Comparison of ENCODE assay signal across 29 mouse cellular contexts in the genomic region with DNA sequence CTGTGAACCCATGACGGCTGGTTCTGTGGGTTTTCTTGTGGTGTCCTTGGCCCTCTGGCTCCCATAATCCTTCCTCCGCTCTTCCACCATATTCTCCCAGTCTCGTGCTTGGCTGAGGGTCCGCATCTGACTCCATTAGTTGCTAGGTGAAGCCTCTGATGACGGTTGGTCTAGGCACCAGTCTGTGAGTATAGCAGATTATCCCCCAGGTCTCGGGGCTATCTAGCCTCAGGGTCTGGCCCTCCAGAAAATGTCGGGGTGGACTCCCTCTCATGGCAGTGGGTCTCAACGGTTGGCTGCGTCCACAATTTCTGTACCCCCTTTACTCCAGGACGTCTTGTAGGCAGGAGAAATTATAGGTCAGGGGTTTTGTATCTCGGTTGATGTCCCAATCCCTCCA.
DNase-seq lines count a peak whose midpoint lies in the region; ATAC-seq and TF ChIP-seq lines count a peak whose summit lies in the region.
"Had no signal": no experiment of that assay in that cellular context is flagged by ENCODE, and none has a peak within 500 bp of the region (broad histone marks: within the 10 kb centered on the region; RNA-seq: fewer than 3 reads in every experiment).

No protein-coding gene starts in this region.

- H3K4me3 ChIP-seq in lung, embryonic 14.5 days (ENCODE audit: low read depth, low read length): no peak overlapping the region
- H3K4me3 ChIP-seq in embryonic facial prominence, embryonic 12.5 days: no peak overlapping the region
- no peak overlapping the region for H3K4me3 ChIP-seq in stomach, embryonic 15.5 days (replicated peaks)
- H3K4me3 ChIP-seq: gastrocnemius, adult 2 months; hindbrain, embryonic 10.5 days; hindbrain, embryonic 15.5 days; liver, embryonic 15.5 days; neural tube, embryonic 15.5 days had no signal

- peak; percentile 55 for DNase-seq in heart, adult 11 months
- no peak for DNase-seq in heart, adult 18-20 months
- no peak for DNase-seq in lung, embryonic 14.5 days
- DNase-seq in lung, postnatal 4 days: no peak
- no peak for DNase-seq in adrenal gland, adult 8-10 months
- DNase-seq in spleen, postnatal 10 days (ENCODE audit: low spot score in 2 of 2): no peak
- DNase-seq: adrenal gland, postnatal 36 days; cerebellum, adult 18-20 months; cerebellum, postnatal 10 days; gastrocnemius, adult 2 months; gastrocnemius, postnatal 36 days; kidney, adult 9 months; layer of hippocampus, adult 9-11 months; liver; midbrain, embryonic 14.5 days; retina, postnatal 1 day; right cerebral cortex, postnatal 14 days; thymus, postnatal 14 days had no signal

- ATAC-seq in lung, embryonic 14.5 days (ENCODE audit: insufficient read depth): no peak
- ATAC-seq in embryonic facial prominence, embryonic 12.5 days (ENCODE audit: insufficient number of reproducible peaks, insufficient read depth, low FRiP score, low TSS enrichment): no peak
- no peak for ATAC-seq in stomach, embryonic 15.5 days (ENCODE audit: insufficient read depth, low FRiP score, low read depth)
- ATAC-seq: forebrain, embryonic 16.5 days; inflammation-experienced regulatory T-cells, adult 6 months; lung, postnatal 0 days had no signal

- H3K4me1 ChIP-seq in lung, embryonic 14.5 days (ENCODE audit: insufficient read depth): 0 out of 2 replicates have a peak, but pooled peaks cover 3% of the 10 kb centered on the region
- H3K4me1 ChIP-seq in embryonic facial prominence, embryonic 12.5 days: peaks cover 12% of the 10 kb centered on the region
- peaks cover 8% of the 10 kb centered on the region; the same call in 1 of the 2 replicates for H3K4me1 ChIP-seq in stomach, embryonic 15.5 days
- H3K4me1 ChIP-seq: hindbrain, embryonic 10.5 days; hindbrain, embryonic 15.5 days; liver, embryonic 15.5 days; neural tube, embryonic 15.5 days had no signal

- no peak for TF ChIP-seq CTCF in lung, embryonic 14.5 days (IDR thresholded peaks at IDR 0.05; ENCODE audit: low read depth)

- H3K4me2 ChIP-seq in lung, embryonic 14.5 days: no peak overlapping the region
- no peak overlapping the region for H3K4me2 ChIP-seq in embryonic facial prominence, embryonic 12.5 days (replicated peaks)
- H3K4me2 ChIP-seq in stomach, embryonic 15.5 days: no peak overlapping the region
- H3K4me2 ChIP-seq: hindbrain, embryonic 15.5 days; liver, embryonic 15.5 days; neural tube, embryonic 15.5 days had no signal

- H3K9me3 ChIP-seq in lung, embryonic 14.5 days (ENCODE audit: low read depth, low read length): no peaks in the 10 kb centered on the region
- H3K9me3 ChIP-seq in embryonic facial prominence, embryonic 12.5 days: no peaks in the 10 kb centered on the region
- no peaks in the 10 kb centered on the region for H3K9me3 ChIP-seq in stomach, embryonic 15.5 days
- H3K9me3 ChIP-seq: G1E; hindbrain, embryonic 10.5 days; hindbrain, embryonic 15.5 days; liver, embryonic 15.5 days; neural tube, embryonic 15.5 days had no signal

- H3K27ac ChIP-seq in lung, embryonic 14.5 days (ENCODE audit: low read depth): peak overlapping the region; percentile 79; the same call in 1 of the 2 replicates
- H3K27ac ChIP-seq in embryonic facial prominence, embryonic 12.5 days: peak overlapping the region; percentile 73
- peak overlapping the region; percentile 88 for H3K27ac ChIP-seq in stomach, embryonic 15.5 days
- H3K27ac ChIP-seq: gastrocnemius, adult 2 months; hindbrain, embryonic 10.5 days; hindbrain, embryonic 15.5 days; liver, embryonic 15.5 days; macrophage; neural tube, embryonic 15.5 days had no signal

- H3K36me3 ChIP-seq in lung, embryonic 14.5 days (ENCODE audit: insufficient read depth): no peaks in the 10 kb centered on the region
- H3K36me3 ChIP-seq in embryonic facial prominence, embryonic 12.5 days: no peaks in the 10 kb centered on the region
- no peaks in the 10 kb centered on the region for H3K36me3 ChIP-seq in stomach, embryonic 15.5 days
- H3K36me3 ChIP-seq: G1E; hindbrain, embryonic 10.5 days; hindbrain, embryonic 15.5 days; liver, embryonic 15.5 days; neural tube, embryonic 15.5 days had no signal

- no peak overlapping the region for H3K9ac ChIP-seq in lung, embryonic 14.5 days
- no peak overlapping the region for H3K9ac ChIP-seq in embryonic facial prominence, embryonic 12.5 days
- no peak overlapping the region for H3K9ac ChIP-seq in stomach, embryonic 15.5 days
- H3K9ac ChIP-seq: hindbrain, embryonic 15.5 days; liver, embryonic 15.5 days; neural tube, embryonic 15.5 days had no signal

- WGBS in lung, embryonic 14.5 days: 81% methylated on average over 11 of the region's 11 CpGs
- WGBS in embryonic facial prominence, embryonic 12.5 days: 86% methylated on average over 11 of the region's 11 CpGs
- 79% methylated on average over 11 of the region's 11 CpGs for WGBS in stomach, embryonic 15.5 days

- no peaks in the 10 kb centered on the region for H3K27me3 ChIP-seq in lung, embryonic 14.5 days (ENCODE audit: insufficient read depth, low read length)
- no peaks in the 10 kb centered on the region for H3K27me3 ChIP-seq in embryonic facial prominence, embryonic 12.5 days
- no peaks in the 10 kb centered on the region for H3K27me3 ChIP-seq in stomach, embryonic 15.5 days (replicated peaks)
- H3K27me3 ChIP-seq: hindbrain, embryonic 15.5 days; liver, embryonic 15.5 days; neural tube, embryonic 15.5 days had no signal
